Mouse (Mus musculus) spleen, adult 2 months (tissue): ENCODE measurements around the gene Fiz1. TPM values are rescaled to one million over a fixed set of nuclear protein-coding genes. Genes with fewer than 3 reads are reported as not detected.
"Not testable (repeated sequence)": the region's sequence is repeated elsewhere in the genome, so short reads cannot be mapped to it uniquely, and the experiment has no call there.

Experiments
- DNase-seq, 2 experiments: peaks; one replicate each; pipeline versions ENCODE4 v3.0.0 to v3.0.0-alpha.2; 2012 to 2021; ENCODE audit warnings: low spot score in 2 of 2, low read depth in 1 of 2
- H3K27ac ChIP-seq: fragments of 200-500 bp; 2 replicates; pipeline ENCODE4 v1.5.1; 2012; ENCODE audit warnings: low read length, inconsistent platforms; ENCODE audit not compliant: insufficient read depth
- H3K27me3 ChIP-seq: fragments of 200-500 bp; 2 replicates; pipeline ENCODE4 v1.6.1; 2012; ENCODE audit warnings: mild to moderate bottlenecking, moderate library complexity, low read length, inconsistent platforms; ENCODE audit not compliant: control insufficient read depth, insufficient read depth
- H3K36me3 ChIP-seq: fragments of 200-500 bp; 2 replicates; pipeline ENCODE4 v1.6.1; 2012; ENCODE audit warnings: mild to moderate bottlenecking, low read length, inconsistent platforms; ENCODE audit not compliant: control insufficient read depth, insufficient read depth
- H3K4me1 ChIP-seq: fragments of 200-500 bp; 2 replicates; pipeline ENCODE4 v1.6.1; 2011; ENCODE audit warnings: inconsistent platforms; ENCODE audit not compliant: control insufficient read depth, insufficient read depth, insufficient read length
- H3K4me3 ChIP-seq: fragments of 200-500 bp; 2 replicates; pipeline ENCODE4 v1.5.1; 2011; ENCODE audit warnings: mild to moderate bottlenecking, inconsistent platforms; ENCODE audit not compliant: insufficient read depth, insufficient read length; ENCODE audit errors: extremely low read depth
- CTCF ChIP-seq: fragments of 200-500 bp; IDR thresholded peaks from 2 replicates; pipeline ENCODE4 v1.5.1; 2011; ENCODE audit warnings: mild to moderate bottlenecking, inconsistent platforms; ENCODE audit not compliant: insufficient read depth, insufficient read length, insufficient replicate concordance; ENCODE audit errors: extremely low read depth
- POLR2A ChIP-seq: fragments of 200-500 bp; IDR thresholded peaks from 2 replicates; pipeline ENCODE4 v1.6.1; 2011; ENCODE audit warnings: low read depth, low read length, inconsistent platforms
- WGBS: fragments of 180-500 bp; shearing (Covaris S2); methylation state at CpG from one replicate; pipeline ENCODE4 v1.1.7; 2018; 5-methylcytosine and 5-hydroxymethylcytosine counted together
- polyA plus RNA-seq: library from polyadenylated mRNA; depleted of rRNA; stranded (reverse); fragments of >200 nt; gene quantifications from 2 replicates; pipeline ENCODE4 v1.2.3, GENCODE M21; 2012

The Fiz1 gene
- polyA plus RNA-seq, 1 experiment, result 26.8 TPM

DNA sequence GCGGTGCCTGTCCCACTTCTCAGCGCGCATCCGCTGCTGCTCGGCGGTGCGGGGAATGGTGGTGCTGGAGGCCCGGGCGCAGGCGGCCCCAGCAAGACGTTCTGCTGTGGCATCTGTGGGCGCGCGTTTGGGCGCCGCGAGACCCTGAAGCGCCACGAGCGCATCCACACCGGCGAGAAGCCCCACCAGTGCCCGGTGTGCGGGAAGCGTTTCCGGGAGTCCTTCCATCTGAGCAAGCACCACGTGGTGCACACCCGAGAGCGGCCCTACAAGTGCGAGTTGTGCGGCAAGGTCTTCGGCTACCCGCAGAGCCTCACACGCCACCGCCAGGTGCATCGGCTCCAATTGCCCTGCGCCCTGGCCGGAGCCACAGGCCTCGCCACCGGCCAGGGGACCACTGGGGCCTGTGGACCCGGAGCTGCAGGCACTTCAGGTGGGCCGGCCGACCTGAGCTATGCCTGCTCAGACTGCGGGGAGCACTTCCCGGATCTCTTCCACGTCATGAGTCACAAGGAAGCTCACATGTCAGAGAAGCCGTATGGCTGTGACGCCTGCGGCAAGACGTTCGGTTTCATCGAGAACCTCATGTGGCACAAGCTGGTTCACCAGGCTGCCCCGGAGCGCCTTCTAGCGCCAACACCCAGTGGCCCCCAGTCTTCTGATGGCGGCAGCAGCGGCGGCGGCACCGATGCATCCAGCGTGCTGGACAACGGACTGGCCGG, 16.2 kb upstream of the Fiz1 start:
- H3K36me3 ChIP-seq, result peaks cover 35% of the 10 kb centered on the region
- 97% methylated on average over 63 of the region's 63 CpGs for WGBS
- TF ChIP-seq CTCF, result no peak
- no peak for TF ChIP-seq POLR2A
- no peaks in the 10 kb centered on the region for H3K27me3 ChIP-seq
- H3K27ac ChIP-seq, result no peak overlapping the region
- H3K4me1 ChIP-seq, result no peaks in the 10 kb centered on the region; the same call in 1 of the 2 replicates
- no peak overlapping the region for H3K4me3 ChIP-seq
- DNase-seq, result no peak

DNA sequence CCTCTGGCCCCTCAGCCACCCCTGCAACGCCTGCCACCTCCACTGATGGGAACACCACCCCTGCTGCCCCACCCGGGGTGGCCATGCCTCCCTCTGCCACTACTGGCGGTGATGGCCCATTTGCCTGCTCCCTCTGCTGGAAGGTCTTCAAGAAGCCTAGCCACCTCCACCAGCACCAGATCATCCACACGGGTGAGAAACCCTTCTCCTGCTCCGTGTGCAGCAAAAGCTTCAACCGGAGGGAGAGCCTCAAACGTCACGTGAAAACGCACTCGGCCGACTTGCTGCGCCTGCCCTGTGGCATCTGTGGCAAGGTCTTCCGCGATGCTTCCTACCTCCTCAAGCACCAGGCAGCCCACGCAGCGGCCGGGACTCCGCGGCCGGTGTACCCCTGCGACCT, 15.4 kb upstream of the Fiz1 start:
- TF ChIP-seq POLR2A, result no peak
- TF ChIP-seq CTCF, result no peak
- Histone ChIP-seq H3K4me1 (no peaks in the 10 kb centered on the region; the same call in 1 of the 2 replicates), H3K36me3 (peaks cover 35% of the 10 kb centered on the region), H3K27me3 (no peaks in the 10 kb centered on the region), H3K4me3 (no peak overlapping the region), H3K27ac (no peak overlapping the region)
- 96% methylated on average over 21 of the region's 21 CpGs for WGBS
- DNase-seq, result no peak

DNA sequence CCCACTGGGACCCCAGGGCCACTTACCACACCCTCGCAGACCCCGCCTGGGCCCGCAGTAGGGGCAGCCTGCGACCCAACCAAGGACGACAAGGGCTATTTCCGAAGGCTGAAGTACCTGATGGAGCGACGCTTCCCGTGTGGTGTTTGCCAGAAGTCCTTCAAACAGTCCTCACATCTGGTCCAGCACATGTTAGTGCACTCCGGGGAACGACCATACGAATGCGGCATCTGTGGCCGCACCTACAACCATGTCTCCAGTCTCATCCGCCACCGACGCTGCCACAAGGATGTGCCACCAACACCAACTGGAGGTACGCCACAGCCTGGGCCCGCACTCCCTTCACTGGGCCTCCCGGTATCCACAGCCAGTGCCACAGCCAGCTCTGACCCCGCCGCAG, 15.0 kb upstream of the Fiz1 start:
- no peak overlapping the region for H3K4me3 ChIP-seq
- WGBS, result 97% methylated on average over 22 of the region's 22 CpGs
- TF ChIP-seq CTCF, result no peak
- no peak for TF ChIP-seq POLR2A
- DNase-seq, result no peak
- no peaks in the 10 kb centered on the region; the same call in 1 of the 2 replicates for H3K4me1 ChIP-seq
- H3K36me3 ChIP-seq, result peaks cover 35% of the 10 kb centered on the region
- no peak overlapping the region for H3K27ac ChIP-seq
- no peaks in the 10 kb centered on the region for H3K27me3 ChIP-seq

DNA sequence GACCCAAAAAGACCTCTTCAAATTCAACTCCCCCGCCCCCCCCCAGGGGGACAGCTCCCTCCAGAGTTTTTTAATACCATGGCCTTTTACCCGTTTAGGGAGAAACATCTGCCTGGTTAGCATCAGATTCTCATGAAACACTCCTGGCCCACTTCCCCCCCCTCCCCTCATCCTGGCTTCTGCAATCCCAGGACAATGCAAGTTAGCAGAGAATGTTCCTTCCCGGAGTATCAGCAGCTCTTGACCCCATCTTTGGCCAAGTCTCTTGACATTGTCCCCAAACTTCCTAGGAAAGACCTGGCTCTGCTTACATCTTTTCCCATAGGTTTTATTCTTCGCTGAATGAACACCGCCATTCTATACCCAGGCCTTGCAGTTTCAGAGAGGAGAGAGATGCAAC, 6.7 kb upstream of the Fiz1 start:
- TF ChIP-seq POLR2A (no peak), CTCF (no peak)
- 55% methylated on average over 5 of the region's 5 CpGs for WGBS
- Histone ChIP-seq H3K27me3 (no peaks in the 10 kb centered on the region), H3K4me1 (no peaks in the 10 kb centered on the region; the same call in 1 of the 2 replicates), H3K36me3 (peaks cover 2% of the 10 kb centered on the region), H3K4me3 (peak overlapping the region; percentile 67), H3K27ac (no peak overlapping the region; the same call in 1 of the 2 replicates)
- no peak for DNase-seq

DNA sequence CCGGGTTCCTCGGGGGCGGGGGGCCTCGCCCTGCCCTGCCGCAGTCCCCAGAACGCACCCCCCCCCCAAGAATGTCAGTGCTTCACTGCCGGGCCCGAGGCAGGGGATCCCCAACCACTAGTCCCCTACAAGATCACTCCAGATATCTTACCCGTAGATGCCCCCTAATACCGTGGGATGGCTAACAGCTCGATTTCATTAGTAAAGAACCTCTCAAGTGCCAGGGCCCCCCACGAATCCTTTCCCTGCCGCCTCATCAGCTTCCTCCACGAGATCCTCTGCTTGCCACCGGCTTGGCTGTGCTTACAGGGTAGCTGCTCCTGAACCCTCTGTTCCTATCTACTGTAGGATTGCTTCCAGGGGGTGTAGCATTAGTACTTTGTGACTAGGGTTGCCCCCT, 6.2 kb upstream of the Fiz1 start:
- no peak for DNase-seq
- WGBS, result 0% methylated on average over 15 of the region's 15 CpGs
- no peaks in the 10 kb centered on the region; the same call in 1 of the 2 replicates for H3K4me1 ChIP-seq
- TF ChIP-seq CTCF (no peak), POLR2A (no peak)
- peak overlapping the region; percentile 67 for H3K4me3 ChIP-seq
- H3K27ac ChIP-seq, result peak overlapping the region; percentile 73
- H3K36me3 ChIP-seq, result peaks cover 2% of the 10 kb centered on the region
- no peaks in the 10 kb centered on the region for H3K27me3 ChIP-seq

DNA sequence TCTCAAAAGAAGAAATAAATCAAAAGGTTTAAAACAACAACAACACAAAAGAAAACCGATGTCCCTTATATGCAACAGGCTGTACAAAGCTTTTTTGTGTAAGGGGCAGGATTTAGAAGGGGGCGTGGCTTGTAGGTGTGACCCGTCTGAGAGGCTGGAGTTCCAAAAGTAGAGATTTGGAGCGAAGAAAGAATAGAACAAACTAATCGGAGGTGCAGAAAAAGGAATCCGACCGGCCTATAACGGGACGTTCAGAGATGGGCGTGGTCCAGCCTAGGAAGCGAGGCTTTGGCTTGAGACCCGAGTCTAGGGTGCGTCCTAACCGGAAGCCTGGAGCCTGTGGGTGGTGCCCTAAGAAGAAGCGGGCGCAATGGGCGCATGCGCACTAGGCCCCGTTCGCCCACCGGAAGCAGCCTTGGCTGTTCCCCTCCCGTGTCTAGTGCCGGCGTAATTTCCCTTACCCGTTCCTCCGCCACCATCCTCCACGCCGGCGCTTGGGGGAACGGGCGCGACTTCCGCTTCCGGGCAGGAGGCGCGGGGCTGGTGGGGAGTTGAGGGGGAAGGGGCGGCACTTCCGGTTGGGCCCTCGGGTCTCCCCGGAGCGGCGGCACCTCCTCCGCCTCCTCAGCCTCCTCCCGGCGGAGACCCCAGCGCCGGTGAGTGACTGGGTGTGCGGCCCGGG, 5.6 kb upstream of the Fiz1 start, which contains the start of the genes Zfp865 and Ccdc106:
Gene Zfp865, plus strand, starts transcription at position 377 of the 682 bp plus-strand sequence.
Gene Ccdc106, plus strand, starts transcription at position 554 of the 682 bp plus-strand sequence.
- H3K27me3 ChIP-seq, result no peaks in the 10 kb centered on the region
- H3K4me1 ChIP-seq, result no peaks in the 10 kb centered on the region; the same call in 1 of the 2 replicates
- peaks cover 2% of the 10 kb centered on the region for H3K36me3 ChIP-seq
- WGBS, result under 1% methylated on average over 47 of the region's 49 CpGs
- TF ChIP-seq CTCF, result no peak
- TF ChIP-seq POLR2A, result peak; percentile 36; the same call in 1 of the 2 replicates
- DNase-seq, result peak; percentile 96 to 99
- H3K27ac ChIP-seq, result peak within 1 kb of the TSS; percentile 81
- H3K4me3 ChIP-seq, result peak within 1 kb of the TSS; percentile 67

DNA sequence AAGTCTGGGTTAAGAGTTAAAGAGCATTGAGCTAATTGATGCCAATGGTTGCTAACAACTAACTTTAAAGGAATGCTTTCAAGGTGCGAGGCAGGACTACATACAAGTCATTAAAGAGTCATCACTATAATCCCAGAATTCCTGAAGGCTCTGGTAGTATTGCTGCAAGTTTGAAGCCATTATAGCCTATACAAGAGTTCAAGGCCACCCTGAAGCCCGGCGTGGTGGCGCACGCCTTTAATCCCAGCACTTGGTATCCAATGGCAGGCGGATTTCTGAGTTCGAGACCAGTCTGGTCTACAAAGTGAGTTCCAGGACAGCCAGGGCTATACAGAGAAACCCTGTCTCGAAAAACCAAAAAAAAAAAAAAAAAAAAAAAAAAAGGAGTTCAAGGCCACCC, 5.1 kb upstream of the Fiz1 start:
- not testable (repeated sequence) for H3K4me1 ChIP-seq, H3K27me3 ChIP-seq, H3K4me3 ChIP-seq, DNase-seq, H3K36me3 ChIP-seq
- WGBS, result 27% methylated on average over 8 of the region's 8 CpGs
- H3K27ac ChIP-seq, result peak overlapping the region; percentile 81
